Mouse (Mus musculus): ENCODE data around the gene Slit3.

DNA sequence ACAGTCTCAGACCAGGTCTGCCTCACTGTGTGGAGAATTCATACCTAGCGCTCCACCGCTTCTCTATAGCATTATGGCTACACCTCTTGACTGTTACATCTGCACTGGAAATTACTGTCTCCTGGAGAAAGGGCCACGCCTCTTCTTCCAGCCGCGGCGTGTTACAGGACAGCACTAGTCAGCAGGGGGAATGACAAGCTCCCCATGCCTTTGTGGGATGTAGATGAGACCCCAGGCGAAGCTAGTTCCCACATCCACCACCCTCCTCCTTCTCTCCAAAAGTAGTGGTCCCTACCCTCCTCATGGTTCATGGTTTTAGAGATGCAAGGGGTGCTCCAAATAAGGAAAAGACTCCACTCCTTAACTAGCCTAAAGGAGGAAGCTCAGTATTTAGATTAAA lies 257.8 kb downstream of the Slit3 start:
- TF ChIP-seq CTCF (IDR thresholded peaks at IDR 0.05; ENCODE audit: low read depth, low read length) = no peak
- TF ChIP-seq GATA1 (IDR thresholded peaks at IDR 0.05; ENCODE audit: borderline replicate concordance, low read length) = no peak
- no peak for TF ChIP-seq POLR2AphosphoS5 (IDR thresholded peaks at IDR 0.05; ENCODE audit: insufficient replicate concordance, low read depth, low read length)
- TF ChIP-seq GATA2 (IDR thresholded peaks at IDR 0.05; ENCODE audit: borderline replicate concordance, low read depth, low read length) = no peak

All from G1E (cell line).